Mouse (Mus musculus) adrenal gland, postnatal 36 days (tissue): ENCODE results near the gene Rubcn. TPM values are rescaled to one million over a fixed set of nuclear protein-coding genes. Genes with fewer than 3 reads are reported as not detected.

ENCODE experiments used
- total RNA-seq, 2 experiments: library from RNA; stranded (reverse); gene quantifications; 2 replicates each; pipeline ENCODE4 v1.2.3; 2021

Rubcn gene
- total RNA-seq, 2 experiments from 2014 or later, result 26.7 to 29.9 TPM

Other genes starting within 250 kb of the Rubcn start
- 10 to 100 TPM; 31.1 to 36.4 TPM for gene Tnk2, start 233.9 kb downstream of the Rubcn start, total RNA-seq
- gene Muc4, start 141.9 kb downstream of the Rubcn start, total RNA-seq, result not detected
- gene Muc20, start 80.3 kb downstream of the Rubcn start, total RNA-seq, result not detected
- not detected for gene Smbd1, start 67.3 kb downstream of the Rubcn start, total RNA-seq
- 100 to 1,000 TPM; 104 to 118 TPM for gene Fyttd1, start 266 bp downstream of the Rubcn start, total RNA-seq
- 10 to 100 TPM; 30.5 to 34.4 TPM for gene Lrch3, start 36.3 kb upstream of the Rubcn start, total RNA-seq
- gene Iqcg, start 178.5 kb upstream of the Rubcn start, total RNA-seq, result 1 to 10 TPM; 2.3 to 2.6 TPM
- gene Rpl35a, start 178.7 kb upstream of the Rubcn start, total RNA-seq, result 100 to 1,000 TPM; 627 to 726 TPM
- gene Lmln, start 184.8 kb upstream of the Rubcn start, total RNA-seq, result 10 to 100 TPM; 12.9 TPM